10 mouse cellular contexts compared by ENCODE assay signal in genomic region chr14:99592922-99593321, GRCm38 (mm10).
"Had no signal": no experiment of that assay in that cellular context is flagged by ENCODE, and none has a peak within 500 bp of the region (broad histone marks: within the 10 kb centered on the region; RNA-seq: fewer than 3 reads in every experiment).

No protein-coding gene starts in this region.

- ATAC-seq: intestine, embryonic 15.5 days; midbrain, embryonic 13.5 days had no signal

- DNase-seq: kidney, adult 8-10 months; kidney, postnatal 25 days; layer of hippocampus, postnatal 36 days; right cerebral cortex, postnatal 14 days; thymus, postnatal 4 days had no signal

- H3K36me3 ChIP-seq: intestine, embryonic 15.5 days; limb, embryonic 15.5 days; liver, embryonic 15.5 days; midbrain, embryonic 13.5 days; stomach, embryonic 15.5 days had no signal

- H3K9ac ChIP-seq: intestine, embryonic 15.5 days; limb, embryonic 15.5 days; liver, embryonic 15.5 days; midbrain, embryonic 13.5 days; stomach, embryonic 15.5 days had no signal

- H3K4me2 ChIP-seq: intestine, embryonic 15.5 days; limb, embryonic 15.5 days; liver, embryonic 15.5 days; midbrain, embryonic 13.5 days; stomach, embryonic 15.5 days had no signal

- H3K27ac ChIP-seq: intestine, embryonic 15.5 days; limb, embryonic 15.5 days; liver, embryonic 15.5 days; midbrain, embryonic 13.5 days had no signal

- H3K9me3 ChIP-seq: intestine, embryonic 15.5 days; limb, embryonic 15.5 days; liver, embryonic 15.5 days; midbrain, embryonic 13.5 days; stomach, embryonic 15.5 days had no signal

- H3K4me3 ChIP-seq: intestine, embryonic 15.5 days; limb, embryonic 15.5 days; liver, embryonic 15.5 days; midbrain, embryonic 13.5 days; stomach, embryonic 15.5 days had no signal

- H3K27me3 ChIP-seq: intestine, embryonic 15.5 days; limb, embryonic 15.5 days; liver, embryonic 15.5 days; midbrain, embryonic 13.5 days; stomach, embryonic 15.5 days had no signal

- H3K4me1 ChIP-seq: intestine, embryonic 15.5 days; liver, embryonic 15.5 days had no signal
